Comparison of ENCODE assay signal across 9 mouse cellular contexts in the genomic region with DNA sequence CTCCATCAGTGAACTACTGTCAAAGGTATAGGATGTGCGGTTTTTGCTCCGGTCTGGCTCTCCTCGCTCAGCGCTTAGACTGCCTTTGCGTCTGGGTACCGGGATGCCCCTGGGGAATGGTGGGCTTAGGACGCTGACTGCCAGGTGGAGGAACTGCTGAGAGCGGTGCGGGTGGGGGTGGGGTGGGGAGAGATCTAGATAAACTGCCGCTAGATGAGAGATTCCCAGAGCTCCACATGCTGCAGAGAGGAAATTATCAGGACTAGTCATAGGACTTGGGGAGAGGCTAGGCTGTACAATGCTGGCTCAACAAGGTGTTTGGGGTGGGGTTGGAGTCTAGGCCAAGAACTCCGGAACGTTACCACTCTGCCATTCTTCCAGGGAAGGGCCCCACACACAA.
DNase-seq lines count a peak whose midpoint lies in the region; ATAC-seq lines count a peak whose summit lies in the region.
"Had no signal": no experiment of that assay in that cellular context is flagged by ENCODE, and none has a peak within 500 bp of the region (broad histone marks: within the 10 kb centered on the region; RNA-seq: fewer than 3 reads in every experiment).

No protein-coding gene starts in this region.

- H3K9me3 ChIP-seq in kidney, embryonic 16.5 days (ENCODE audit: low read length): no peaks in the 10 kb centered on the region
- H3K9me3 ChIP-seq in intestine, embryonic 14.5 days (ENCODE audit: control insufficient read depth, low read length): no peaks in the 10 kb centered on the region
- no peaks in the 10 kb centered on the region for H3K9me3 ChIP-seq in neural tube, embryonic 12.5 days

- no peaks in the 10 kb centered on the region for H3K36me3 ChIP-seq in kidney, embryonic 16.5 days (ENCODE audit: insufficient read depth, low read length)
- no peaks in the 10 kb centered on the region for H3K36me3 ChIP-seq in intestine, embryonic 14.5 days (ENCODE audit: control insufficient read depth, insufficient read depth, low read length)
- H3K36me3 ChIP-seq in neural tube, embryonic 12.5 days: no peaks in the 10 kb centered on the region

- H3K4me3 ChIP-seq in kidney, embryonic 16.5 days (ENCODE audit: low read length): peak overlapping the region; percentile 45
- peak overlapping the region; percentile 91; the same call in 1 of the 2 replicates for H3K4me3 ChIP-seq in brown adipose tissue, adult 24 weeks (ENCODE audit: insufficient read depth, low read depth, low read length)
- peak overlapping the region; percentile 45 for H3K4me3 ChIP-seq in intestine, embryonic 14.5 days (ENCODE audit: low read depth, low read length)
- H3K4me3 ChIP-seq in neural tube, embryonic 12.5 days: no peak overlapping the region

- H3K27ac ChIP-seq in kidney, embryonic 16.5 days (ENCODE audit: low read length): peak overlapping the region; percentile 67; the same call in 1 of the 2 replicates
- H3K27ac ChIP-seq in brown adipose tissue, adult 24 weeks (replicated peaks; ENCODE audit: low read depth, low read length): no peak overlapping the region; the same call in 1 of the 2 replicates
- H3K27ac ChIP-seq in intestine, embryonic 14.5 days (ENCODE audit: low read depth): peak overlapping the region; percentile 77
- no peak overlapping the region for H3K27ac ChIP-seq in neural tube, embryonic 12.5 days

- WGBS in kidney, embryonic 16.5 days: 54% methylated on average over 12 of the region's 12 CpGs
- WGBS in intestine, embryonic 14.5 days: 32% methylated on average over 12 of the region's 12 CpGs
- 61% methylated on average over 12 of the region's 12 CpGs for WGBS in neural tube, embryonic 12.5 days

- H3K4me1 ChIP-seq in kidney, embryonic 16.5 days (ENCODE audit: insufficient read depth, low read length): peaks cover 18% of the 10 kb centered on the region
- H3K4me1 ChIP-seq in brown adipose tissue, adult 24 weeks (ENCODE audit: control insufficient read depth, insufficient read depth, insufficient read length, low read length): peaks cover 9% of the 10 kb centered on the region
- H3K4me1 ChIP-seq in intestine, embryonic 14.5 days (replicated peaks; ENCODE audit: control insufficient read depth, insufficient read depth, low read length): peaks cover 17% of the 10 kb centered on the region
- peaks cover 13% of the 10 kb centered on the region; the same call in 1 of the 2 replicates for H3K4me1 ChIP-seq in neural tube, embryonic 12.5 days

- DNase-seq in kidney, adult 18-20 months: no peak
- DNase-seq in intestine, embryonic 14.5 days (ENCODE audit: low spot score): no peak
- DNase-seq in Muller cell, postnatal 12 days (ENCODE audit: inconsistent ontology term): no peak
- no peak for DNase-seq in cerebellum, postnatal 14 days
- no peak for DNase-seq in gastrocnemius, postnatal 4 days (ENCODE audit: low spot score in 2 of 2)
- DNase-seq: kidney, adult 2 months had no signal

- ATAC-seq in kidney, embryonic 16.5 days (ENCODE audit: low FRiP score, low TSS enrichment): no peak
- no peak for ATAC-seq in intestine, embryonic 14.5 days (replicated peaks; ENCODE audit: low FRiP score, low TSS enrichment, low read depth)
- peak; percentile 35; the same call in 1 of the 2 replicates for ATAC-seq in neural tube, embryonic 12.5 days (ENCODE audit: low FRiP score, low read depth)

- H3K9ac ChIP-seq in kidney, embryonic 16.5 days (replicated peaks; ENCODE audit: low read length): peak overlapping the region; percentile 67
- H3K9ac ChIP-seq in intestine, embryonic 14.5 days (ENCODE audit: low read length): no peak overlapping the region
- H3K9ac ChIP-seq in neural tube, embryonic 12.5 days: no peak overlapping the region

- peak overlapping the region; percentile 80 for H3K4me2 ChIP-seq in kidney, embryonic 16.5 days (replicated peaks; ENCODE audit: low read depth, low read length)
- H3K4me2 ChIP-seq in intestine, embryonic 14.5 days (ENCODE audit: low read length): peak overlapping the region; percentile 79
- H3K4me2 ChIP-seq in neural tube, embryonic 12.5 days (replicated peaks): peak overlapping the region; percentile 63

- H3K27me3 ChIP-seq in kidney, embryonic 16.5 days (ENCODE audit: insufficient read depth, low read length): no peaks in the 10 kb centered on the region
- H3K27me3 ChIP-seq in intestine, embryonic 14.5 days (replicated peaks; ENCODE audit: control insufficient read depth, insufficient read depth, low read length): no peaks in the 10 kb centered on the region
- H3K27me3 ChIP-seq in neural tube, embryonic 12.5 days (replicated peaks): no peaks in the 10 kb centered on the region

Comparison
In these comparisons a context has a peak if more than half of its experiments do, and no peak if none do; other contexts are left out.
1. H3K27ac ChIP-seq: peak in kidney, embryonic 16.5 days (single experiment) and intestine, embryonic 14.5 days (single experiment); none in brown adipose tissue, adult 24 weeks (single experiment) and neural tube, embryonic 12.5 days (single experiment).
2. Peak in every context shown above with its lines, with median percentiles within 50 percentile points of each other: H3K4me2 ChIP-seq.